Mouse (Mus musculus): ENCODE measurements around the gene Gria1. TPM values are rescaled to one million over a fixed set of nuclear protein-coding genes. Genes with fewer than 3 reads are reported as not detected.

Gria1 gene
- total and polyA plus RNA-seq, 2 experiments from 2014 or later = 2.1 to 5.6 TPM

GRCm38 (mm10) chr11:57012287-57012921, 1.2 kb downstream of the Gria1 start:
- H3K9me3 ChIP-seq (replicated peaks; ENCODE audit: control insufficient read depth, low read length) = no peaks in the 10 kb centered on the region
- H3K9ac ChIP-seq (replicated peaks; ENCODE audit: low read depth, low read length) = no peak overlapping the region
- DNase-seq (ENCODE audit: low spot score) (no peak), ATAC-seq (ENCODE audit: insufficient read depth, low read depth) (no peak)
- H3K36me3 ChIP-seq (replicated peaks; ENCODE audit: control insufficient read depth, insufficient read depth, low read length) = no peaks in the 10 kb centered on the region
- WGBS = 47% methylated on average over 13 of the region's 13 CpGs
- H3K4me1 ChIP-seq (ENCODE audit: control insufficient read depth, insufficient read depth) = peaks cover 15% of the 10 kb centered on the region
- H3K4me3 ChIP-seq (ENCODE audit: low read depth, low read length) = peak overlapping the region; percentile 42
- no peak overlapping the region for H3K27ac ChIP-seq (ENCODE audit: low read depth)
- H3K27me3 ChIP-seq (ENCODE audit: control insufficient read depth, insufficient read depth, low read length) = peaks cover 4% of the 10 kb centered on the region; the same call in 1 of the 2 replicates
- H3K4me2 ChIP-seq (ENCODE audit: low read depth, low read length) = peak overlapping the region; percentile 69
- no peak for TF ChIP-seq EP300 (IDR thresholded peaks at IDR 0.05; ENCODE audit: low read depth)
- no peak for TF ChIP-seq CTCF (IDR thresholded peaks at IDR 0.05; ENCODE audit: low read depth)

DNA sequence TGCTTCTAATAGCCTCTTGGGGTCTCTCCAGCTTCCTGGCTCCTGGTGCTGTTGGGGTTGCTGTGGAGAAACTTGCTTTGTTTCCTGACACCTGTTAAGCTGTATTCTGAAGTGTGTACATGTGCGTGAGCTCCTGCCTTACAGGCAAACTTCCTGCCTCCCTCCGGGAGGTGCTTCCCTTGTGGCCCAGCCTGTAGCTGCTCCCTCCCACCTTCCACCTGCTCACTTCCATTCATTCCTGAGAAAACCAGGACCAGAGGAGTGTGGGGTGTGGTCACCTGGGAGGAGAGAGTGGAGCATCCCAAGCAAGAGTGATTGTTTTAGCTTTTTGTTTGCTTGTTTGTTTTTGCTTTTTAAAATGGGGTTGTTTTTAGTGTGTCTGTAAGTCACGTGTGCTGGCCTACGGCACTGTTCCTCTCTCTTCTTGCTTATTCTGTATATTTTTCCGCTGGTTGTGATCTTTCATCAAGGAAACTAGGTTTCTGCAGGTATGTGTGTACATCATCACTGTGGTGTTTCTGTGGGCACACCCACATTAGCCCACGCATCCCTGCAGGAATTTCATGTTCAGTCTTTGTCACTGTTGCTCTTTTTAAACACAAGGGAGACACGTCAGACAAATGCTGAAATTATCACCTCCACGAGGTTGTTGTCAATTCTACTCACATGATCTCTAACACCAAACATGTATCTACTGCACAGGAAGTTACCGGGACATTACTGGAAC, 2.4 kb downstream of the Gria1 start:
- Histone ChIP-seq H3K27me3 (ENCODE audit: control insufficient read depth, insufficient read depth, low read length) (peaks cover 4% of the 10 kb centered on the region; the same call in 1 of the 2 replicates), H3K27ac (ENCODE audit: low read depth) (no peak overlapping the region), H3K4me2 (ENCODE audit: low read depth, low read length) (no peak overlapping the region; the same call in 1 of the 2 replicates), H3K9ac (replicated peaks; ENCODE audit: low read depth, low read length) (no peak overlapping the region), H3K4me3 (ENCODE audit: low read depth, low read length) (no peak overlapping the region), H3K4me1 (ENCODE audit: control insufficient read depth, insufficient read depth) (peaks cover 4% of the 10 kb centered on the region), H3K9me3 (replicated peaks; ENCODE audit: control insufficient read depth, low read length) (no peaks in the 10 kb centered on the region), H3K36me3 (replicated peaks; ENCODE audit: control insufficient read depth, insufficient read depth, low read length) (no peaks in the 10 kb centered on the region)
- DNase-seq (ENCODE audit: low spot score) (peak; percentile 3), ATAC-seq (ENCODE audit: insufficient read depth, low read depth) (no peak)
- TF ChIP-seq CTCF (IDR thresholded peaks at IDR 0.05; ENCODE audit: low read depth) (no peak), EP300 (IDR thresholded peaks at IDR 0.05; ENCODE audit: low read depth) (no peak)
- WGBS = 63% methylated on average over 9 of the region's 9 CpGs

- Histone ChIP-seq H3K4me2 (ENCODE audit: low read depth, low read length) (no peak overlapping the region), H3K9me3 (replicated peaks; ENCODE audit: control insufficient read depth, low read length) (no peaks in the 10 kb centered on the region), H3K36me3 (replicated peaks; ENCODE audit: control insufficient read depth, insufficient read depth, low read length) (no peaks in the 10 kb centered on the region), H3K27ac (ENCODE audit: low read depth) (no peak overlapping the region), H3K27me3 (ENCODE audit: control insufficient read depth, insufficient read depth, low read length) (peaks cover 4% of the 10 kb centered on the region; the same call in 1 of the 2 replicates), H3K4me1 (ENCODE audit: control insufficient read depth, insufficient read depth) (no peaks in the 10 kb centered on the region; the same call in 1 of the 2 replicates), H3K9ac (replicated peaks; ENCODE audit: low read depth, low read length) (no peak overlapping the region), H3K4me3 (ENCODE audit: low read depth, low read length) (no peak overlapping the region)
- ATAC-seq (ENCODE audit: insufficient read depth, low read depth) (no peak), DNase-seq (ENCODE audit: low spot score) (no peak)
- WGBS = 71% methylated on average over 6 of the region's 6 CpGs
- TF ChIP-seq CTCF (IDR thresholded peaks at IDR 0.05; ENCODE audit: low read depth) (no peak), EP300 (IDR thresholded peaks at IDR 0.05; ENCODE audit: low read depth) (no peak)
Observed at GRCm38 (mm10) chr11:57014396-57014795, 3.2 kb downstream of the Gria1 start.

DNA sequence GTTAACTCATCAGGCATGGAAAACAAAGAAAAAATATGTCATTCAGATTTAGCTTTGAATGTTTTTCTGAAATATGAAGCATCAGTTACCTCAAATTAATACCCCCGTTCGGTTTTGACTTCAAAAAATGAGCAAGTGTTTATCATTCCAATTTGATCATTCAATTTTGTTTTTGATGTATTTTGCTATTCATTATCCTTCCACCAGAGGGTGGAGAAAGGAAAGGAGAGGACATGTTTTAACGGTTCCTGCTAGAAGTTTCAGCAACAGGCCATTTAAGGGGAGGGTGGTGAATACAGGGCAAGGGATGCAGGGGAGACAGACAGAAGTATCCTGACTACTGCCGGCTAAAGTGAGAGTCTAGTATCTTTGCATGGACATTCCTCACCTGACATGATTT, 7.3 kb downstream of the Gria1 start:
- DNase-seq (ENCODE audit: low spot score) = no peak
- WGBS = 63% methylated on average over 4 of the region's 4 CpGs
- Histone ChIP-seq H3K27me3 (ENCODE audit: control insufficient read depth, insufficient read depth, low read length) (no peaks in the 10 kb centered on the region), H3K27ac (ENCODE audit: low read depth) (no peak overlapping the region), H3K9ac (replicated peaks; ENCODE audit: low read depth, low read length) (no peak overlapping the region), H3K4me3 (ENCODE audit: low read depth, low read length) (no peak overlapping the region), H3K4me1 (ENCODE audit: control insufficient read depth, insufficient read depth) (no peaks in the 10 kb centered on the region; the same call in 1 of the 2 replicates), H3K4me2 (ENCODE audit: low read depth, low read length) (no peak overlapping the region), H3K36me3 (replicated peaks; ENCODE audit: control insufficient read depth, insufficient read depth, low read length) (no peaks in the 10 kb centered on the region), H3K9me3 (replicated peaks; ENCODE audit: control insufficient read depth, low read length) (no peaks in the 10 kb centered on the region)
- TF ChIP-seq CTCF (IDR thresholded peaks at IDR 0.05; ENCODE audit: low read depth) = peak; percentile 50
- TF ChIP-seq EP300 (IDR thresholded peaks at IDR 0.05; ENCODE audit: low read depth) = no peak
- no peak for ATAC-seq (ENCODE audit: insufficient read depth, low read depth)

DNA sequence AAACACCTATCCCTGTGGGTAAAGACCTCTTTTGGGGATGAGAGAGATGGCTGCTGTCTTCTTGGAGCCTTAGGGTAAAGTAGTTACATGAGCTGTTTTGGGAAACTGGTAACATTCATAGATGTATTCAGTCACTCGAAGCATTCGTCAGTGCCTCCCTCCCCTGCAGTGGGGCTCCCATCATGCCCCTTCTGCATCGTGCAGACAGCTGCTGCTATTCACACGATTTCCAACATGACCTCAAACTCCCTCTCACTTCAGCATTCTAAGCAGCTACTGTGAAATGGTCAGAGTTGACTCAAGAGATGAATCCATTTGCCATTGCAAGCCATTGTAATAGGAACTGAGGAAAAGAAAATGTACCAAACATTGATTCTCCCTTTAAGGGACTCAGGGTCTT, 11.2 kb downstream of the Gria1 start:
- no peaks in the 10 kb centered on the region for H3K27me3 ChIP-seq (ENCODE audit: control insufficient read depth, insufficient read depth, low read length)
- no peak for ATAC-seq (ENCODE audit: insufficient read depth, low read depth)
- no peak overlapping the region for H3K27ac ChIP-seq (ENCODE audit: low read depth)
- DNase-seq (ENCODE audit: low spot score) = no peak
- no peak overlapping the region for H3K9ac ChIP-seq (replicated peaks; ENCODE audit: low read depth, low read length)
- H3K4me2 ChIP-seq (ENCODE audit: low read depth, low read length) = no peak overlapping the region
- no peak overlapping the region for H3K4me3 ChIP-seq (ENCODE audit: low read depth, low read length)
- no peak for TF ChIP-seq CTCF (IDR thresholded peaks at IDR 0.05; ENCODE audit: low read depth)
- TF ChIP-seq EP300 (IDR thresholded peaks at IDR 0.05; ENCODE audit: low read depth) = no peak
- no peaks in the 10 kb centered on the region for H3K36me3 ChIP-seq (replicated peaks; ENCODE audit: control insufficient read depth, insufficient read depth, low read length)
- H3K4me1 ChIP-seq (ENCODE audit: control insufficient read depth, insufficient read depth) = no peaks in the 10 kb centered on the region; the same call in 1 of the 2 replicates
- H3K9me3 ChIP-seq (replicated peaks; ENCODE audit: control insufficient read depth, low read length) = no peaks in the 10 kb centered on the region
- 43% methylated on average over 4 of the region's 4 CpGs for WGBS

Measured in heart, postnatal 0 days (tissue).